In genomic region chr8:113848653-113849135, GRCm38 (mm10) we compare ENCODE assay signal across 8 mouse cellular contexts. TPM values are rescaled to one million over a fixed set of nuclear protein-coding genes. Genes with fewer than 3 reads are reported as not detected.
DNase-seq lines count a peak whose midpoint lies in the region; ATAC-seq lines count a peak whose summit lies in the region.

Gene Adamts18, minus strand, starts transcription at chr8:113848738.

- H3K4me2 ChIP-seq in hindbrain, embryonic 15.5 days, result peak within 1 kb of the TSS; percentile 98
- H3K4me2 ChIP-seq in liver, embryonic 13.5 days, result peak within 1 kb of the TSS; percentile 38
- H3K4me2 ChIP-seq in stomach, embryonic 15.5 days, result peak within 1 kb of the TSS; percentile 73

- peak within 1 kb of the TSS; percentile 60 for H3K27ac ChIP-seq in heart, embryonic 10.5 days
- H3K27ac ChIP-seq in hindbrain, embryonic 15.5 days (replicated peaks), result peak within 1 kb of the TSS; percentile 79
- H3K27ac ChIP-seq in liver, embryonic 13.5 days, result no peak within 1 kb of the TSS
- no peak within 1 kb of the TSS for H3K27ac ChIP-seq in stomach, embryonic 15.5 days

- peak within 1 kb of the TSS; percentile 67 for H3K9ac ChIP-seq in hindbrain, embryonic 15.5 days
- no peak within 1 kb of the TSS for H3K9ac ChIP-seq in liver, embryonic 13.5 days
- no peak within 1 kb of the TSS for H3K9ac ChIP-seq in stomach, embryonic 15.5 days

- ATAC-seq in hindbrain, embryonic 15.5 days (ENCODE audit: low FRiP score, low read depth), result peak; percentile 82
- ATAC-seq in liver, embryonic 13.5 days (ENCODE audit: low read depth), result no peak
- peak; percentile 75 for ATAC-seq in stomach, embryonic 15.5 days (ENCODE audit: insufficient read depth, low FRiP score, low read depth)
- no peak for ATAC-seq in erythroblast, adult 5-6 weeks (replicated peaks; ENCODE audit: low FRiP score, poor library complexity, severe bottlenecking)

- no peaks in the 10 kb centered on the region for H3K9me3 ChIP-seq in heart, embryonic 10.5 days
- no peaks in the 10 kb centered on the region for H3K9me3 ChIP-seq in hindbrain, embryonic 15.5 days
- H3K9me3 ChIP-seq in liver, embryonic 13.5 days (replicated peaks), result no peaks in the 10 kb centered on the region
- no peaks in the 10 kb centered on the region for H3K9me3 ChIP-seq in stomach, embryonic 15.5 days

- peak within 1 kb of the TSS; percentile 68 for H3K4me3 ChIP-seq in heart, embryonic 10.5 days
- peak within 1 kb of the TSS; percentile 63 for H3K4me3 ChIP-seq in hindbrain, embryonic 15.5 days
- H3K4me3 ChIP-seq in liver, embryonic 13.5 days (replicated peaks), result peak within 1 kb of the TSS; percentile 28; the same call in 1 of the 2 replicates
- H3K4me3 ChIP-seq in stomach, embryonic 15.5 days (replicated peaks), result peak within 1 kb of the TSS; percentile 40

- WGBS in heart, embryonic 10.5 days, result under 1% methylated on average over 32 of the region's 32 CpGs
- WGBS in hindbrain, embryonic 15.5 days, result 1% methylated on average over 32 of the region's 32 CpGs
- 2% methylated on average over 32 of the region's 32 CpGs for WGBS in liver, embryonic 13.5 days (ENCODE audit: insufficient replicate concordance)
- under 1% methylated on average over 32 of the region's 32 CpGs for WGBS in stomach, embryonic 15.5 days

- peaks cover 14% of the 10 kb centered on the region for H3K4me1 ChIP-seq in heart, embryonic 10.5 days
- H3K4me1 ChIP-seq in hindbrain, embryonic 15.5 days (replicated peaks), result peaks cover 33% of the 10 kb centered on the region
- H3K4me1 ChIP-seq in liver, embryonic 13.5 days (replicated peaks), result no peaks in the 10 kb centered on the region
- H3K4me1 ChIP-seq in stomach, embryonic 15.5 days, result peaks cover 12% of the 10 kb centered on the region; the same call in 1 of the 2 replicates

- peaks cover 55% of the 10 kb centered on the region for H3K27me3 ChIP-seq in heart, embryonic 10.5 days (ENCODE audit: insufficient read depth, poor library complexity, severe bottlenecking)
- H3K27me3 ChIP-seq in hindbrain, embryonic 15.5 days, result peaks cover 8% of the 10 kb centered on the region
- peaks cover 41% of the 10 kb centered on the region for H3K27me3 ChIP-seq in liver, embryonic 13.5 days
- H3K27me3 ChIP-seq in stomach, embryonic 15.5 days (replicated peaks), result peaks cover 35% of the 10 kb centered on the region

- no peak for DNase-seq in heart, embryonic 10.5 days (ENCODE audit: low spot score)
- no peak for DNase-seq in heart, adult 11 months
- DNase-seq in ES-CJ7 (ENCODE audit: low read depth, low spot score), result peak; percentile 64
- peak; percentile 76 for DNase-seq in embryo, embryonic 10 days (ENCODE audit: low spot score)
- DNase-seq in liver, embryonic 13.5 days, result no peak

- no peaks in the 10 kb centered on the region for H3K36me3 ChIP-seq in heart, embryonic 10.5 days
- H3K36me3 ChIP-seq in hindbrain, embryonic 15.5 days, result no peaks in the 10 kb centered on the region
- no peaks in the 10 kb centered on the region for H3K36me3 ChIP-seq in liver, embryonic 13.5 days
- H3K36me3 ChIP-seq in stomach, embryonic 15.5 days, result no peaks in the 10 kb centered on the region

RNA-seq across cellular contexts. Expression of gene Adamts18, which starts in this region (rescaled TPM):
- polyA plus RNA-seq in heart, embryonic 10.5 days (2016; fragmentation: Nextera tagmentation; extraction: Ambion mirVana), result 1.2 and 5.2 TPM in 2 replicates
- polyA plus RNA-seq in hindbrain, embryonic 15.5 days (2015; fragmentation: Nextera tagmentation; extraction: Ambion mirVana), result 2.3 and 2.8 TPM in 2 replicates
- polyA plus RNA-seq in liver, embryonic 13.5 days (2015; fragmentation: Nextera tagmentation; extraction: Ambion mirVana), result 0.10 and 0.12 TPM in 2 replicates
- 0.59 and 0.72 TPM in 2 replicates for polyA plus RNA-seq in stomach, embryonic 15.5 days (2015; fragmentation: Nextera tagmentation; extraction: Ambion mirVana)
- total RNA-seq in erythroblast, adult 5-6 weeks (2015; ENCODE audit: low replicate concordance), result not detected in 2 replicates
- total RNA-seq in erythroblast, adult 5-6 weeks (2017; ENCODE audit: low replicate concordance), result not detected in 2 replicates

Comparison
In these comparisons a context has a peak if more than half of its experiments do, and no peak if none do; other contexts are left out.
1. Peak in ATAC-seq, H3K4me3 ChIP-seq and H3K4me2 ChIP-seq in stomach, embryonic 15.5 days; RNA of the gene not detected or under 1 TPM.
2. DNase-seq: peak in ES-CJ7 (single experiment) and embryo, embryonic 10 days (single experiment); none in heart, embryonic 10.5 days (single experiment), heart, adult 11 months (single experiment) and liver, embryonic 13.5 days (single experiment).
3. H3K27ac ChIP-seq: peak in heart, embryonic 10.5 days (single experiment) and hindbrain, embryonic 15.5 days (single experiment); none in liver, embryonic 13.5 days (single experiment) and stomach, embryonic 15.5 days (single experiment).
4. H3K4me2 ChIP-seq: peak in every context shown above with its lines; median percentile 98 in hindbrain, embryonic 15.5 days; 73 in stomach, embryonic 15.5 days; 38 in liver, embryonic 13.5 days.
5. Peak in every context shown above with its lines, with median percentiles within 50 percentile points of each other: H3K4me3 ChIP-seq.